ENCODE assay signal across 18 mouse cellular contexts in genomic region chr17:45934002-45934401, GRCm38 (mm10).
DNase-seq lines count a peak whose midpoint lies in the region; ATAC-seq and TF ChIP-seq lines count a peak whose summit lies in the region.
"Had no signal": no experiment of that assay in that cellular context is flagged by ENCODE, and none has a peak within 500 bp of the region (broad histone marks: within the 10 kb centered on the region; RNA-seq: fewer than 3 reads in every experiment).

No protein-coding gene starts in this region.

- no peaks in the 10 kb centered on the region for H3K36me3 ChIP-seq in hindbrain, embryonic 13.5 days
- no peaks in the 10 kb centered on the region for H3K36me3 ChIP-seq in hindbrain, postnatal 0 days (ENCODE audit: insufficient read depth, low read length)
- no peaks in the 10 kb centered on the region for H3K36me3 ChIP-seq in embryonic facial prominence, embryonic 10.5 days (replicated peaks)
- H3K36me3 ChIP-seq in limb, embryonic 10.5 days: no peaks in the 10 kb centered on the region
- H3K36me3 ChIP-seq: neural tube, embryonic 13.5 days had no signal

- H3K9me3 ChIP-seq in hindbrain, embryonic 13.5 days: no peaks in the 10 kb centered on the region
- no peaks in the 10 kb centered on the region for H3K9me3 ChIP-seq in hindbrain, postnatal 0 days (ENCODE audit: low read length)
- no peaks in the 10 kb centered on the region for H3K9me3 ChIP-seq in embryonic facial prominence, embryonic 10.5 days
- no peaks in the 10 kb centered on the region for H3K9me3 ChIP-seq in limb, embryonic 10.5 days (replicated peaks)
- H3K9me3 ChIP-seq: forebrain, embryonic 13.5 days; neural tube, embryonic 13.5 days had no signal

- H3K4me1 ChIP-seq in hindbrain, embryonic 13.5 days (replicated peaks): peaks cover 22% of the 10 kb centered on the region
- H3K4me1 ChIP-seq in hindbrain, postnatal 0 days (ENCODE audit: insufficient read depth, low read length): no peaks in the 10 kb centered on the region
- H3K4me1 ChIP-seq in embryonic facial prominence, embryonic 10.5 days: peaks cover 78% of the 10 kb centered on the region
- H3K4me1 ChIP-seq in limb, embryonic 10.5 days: peaks cover 97% of the 10 kb centered on the region

- H3K4me3 ChIP-seq in hindbrain, embryonic 13.5 days: no peak overlapping the region
- no peak overlapping the region for H3K4me3 ChIP-seq in hindbrain, postnatal 0 days (ENCODE audit: low read length)
- H3K4me3 ChIP-seq in embryonic facial prominence, embryonic 10.5 days: no peak overlapping the region
- H3K4me3 ChIP-seq in limb, embryonic 10.5 days: no peak overlapping the region
- H3K4me3 ChIP-seq: forebrain, embryonic 13.5 days; neural tube, embryonic 13.5 days had no signal

- no peak for DNase-seq in hindbrain, postnatal 0 days (ENCODE audit: low spot score)
- DNase-seq in embryonic facial prominence, embryonic 10.5 days (ENCODE audit: low spot score): no peak
- DNase-seq in limb, embryonic 10.5 days (ENCODE audit: low spot score): no peak
- peak; percentile 81 for DNase-seq in retina, postnatal 1 day
- DNase-seq in kidney, postnatal 36 days: no peak
- no peak for DNase-seq in spleen, adult 18-20 months
- DNase-seq: adrenal gland, adult 2 months; cerebellum, adult 9-11 months; gastrocnemius, postnatal 14 days; heart, adult 18-20 months; heart, postnatal 4 days; layer of hippocampus, postnatal 36 days; lung, adult 18-20 months; lung, postnatal 14 days had no signal

- ATAC-seq in hindbrain, embryonic 13.5 days (ENCODE audit: low FRiP score): no peak
- no peak for ATAC-seq in hindbrain, postnatal 0 days
- ATAC-seq: forebrain, embryonic 13.5 days had no signal

- H3K9ac ChIP-seq in hindbrain, embryonic 13.5 days: peak overlapping the region; percentile 15; the same call in 1 of the 2 replicates
- no peak overlapping the region for H3K9ac ChIP-seq in hindbrain, postnatal 0 days (replicated peaks; ENCODE audit: low read length)
- H3K9ac ChIP-seq: forebrain, embryonic 13.5 days; neural tube, embryonic 13.5 days had no signal

- 44% methylated on average over 2 of the region's 2 CpGs for WGBS in hindbrain, embryonic 13.5 days
- 38% methylated on average over 2 of the region's 2 CpGs for WGBS in hindbrain, postnatal 0 days
- WGBS in embryonic facial prominence, embryonic 10.5 days: 12% methylated on average over 2 of the region's 2 CpGs
- WGBS in limb, embryonic 10.5 days: 19% methylated on average over 2 of the region's 2 CpGs

- H3K27ac ChIP-seq in hindbrain, embryonic 13.5 days: no peak overlapping the region
- no peak overlapping the region for H3K27ac ChIP-seq in hindbrain, postnatal 0 days
- H3K27ac ChIP-seq in embryonic facial prominence, embryonic 10.5 days (replicated peaks): peak overlapping the region; percentile 58
- H3K27ac ChIP-seq in limb, embryonic 10.5 days: peak overlapping the region; percentile 79
- H3K27ac ChIP-seq: forebrain, embryonic 13.5 days; neural tube, embryonic 13.5 days had no signal

- no peak for TF ChIP-seq CTCF in hindbrain, postnatal 0 days (IDR thresholded peaks at IDR 0.05; ENCODE audit: low read depth)

- no peaks in the 10 kb centered on the region for H3K27me3 ChIP-seq in hindbrain, embryonic 13.5 days
- no peaks in the 10 kb centered on the region for H3K27me3 ChIP-seq in hindbrain, postnatal 0 days (ENCODE audit: insufficient read depth, low read length)
- peaks cover 24% of the 10 kb centered on the region for H3K27me3 ChIP-seq in embryonic facial prominence, embryonic 10.5 days (replicated peaks; ENCODE audit: low read depth, poor library complexity, severe bottlenecking)
- 0 out of 2 replicates have a peak, but pooled peaks cover 4% of the 10 kb centered on the region for H3K27me3 ChIP-seq in limb, embryonic 10.5 days (ENCODE audit: low read depth, poor library complexity, severe bottlenecking)

- no peak overlapping the region for H3K4me2 ChIP-seq in hindbrain, embryonic 13.5 days
- no peak overlapping the region for H3K4me2 ChIP-seq in hindbrain, postnatal 0 days (ENCODE audit: low read depth, low read length)
- H3K4me2 ChIP-seq: forebrain, embryonic 13.5 days; liver, embryonic 11.5 days; neural tube, embryonic 13.5 days had no signal

Comparison
In these comparisons a context has a peak if more than half of its experiments do, and no peak if none do; other contexts are left out.
1. H3K27ac ChIP-seq: peak in embryonic facial prominence, embryonic 10.5 days (single experiment) and limb, embryonic 10.5 days (single experiment); none in hindbrain, embryonic 13.5 days (single experiment) and hindbrain, postnatal 0 days (single experiment).